Mouse (Mus musculus) megakaryocyte-erythroid progenitor cell, adult 5 weeks (primary cell): Measurements from ENCODE around the gene Olfr828. TPM values are rescaled to one million over a fixed set of nuclear protein-coding genes. Genes with fewer than 3 reads are reported as not detected.

Source experiments
- polyA plus RNA-seq: library from polyadenylated mRNA; stranded (reverse); fragments of >175 nt; gene quantifications from 2 replicates; pipeline ENCODE4 v1.2.3, GENCODE M21; 2012

The Olfr828 gene
- polyA plus RNA-seq: not detected in 2 replicates

DNA sequence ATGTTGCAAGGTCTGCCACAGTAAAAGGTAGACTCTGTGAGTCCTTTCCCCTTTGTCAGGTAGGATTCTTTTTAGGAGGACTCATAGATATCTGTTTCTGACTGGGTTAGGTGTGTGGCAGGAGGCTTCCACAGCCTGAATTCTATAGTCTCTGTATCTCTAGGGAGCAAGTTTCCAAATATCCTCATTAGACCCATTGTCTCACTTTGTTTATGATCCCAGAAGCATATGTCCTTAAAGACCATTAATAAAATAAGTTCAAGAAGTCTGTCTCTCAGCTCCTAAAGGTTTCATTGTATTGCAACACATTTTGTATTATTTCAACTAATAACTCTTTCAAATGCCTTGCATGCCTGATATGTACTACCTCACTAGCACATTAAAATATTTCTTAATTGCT is at the start of gene Olfr828:
Gene Olfr828 (minus strand): TSS at position 101 of the 400 bp plus-strand sequence.

DNA sequence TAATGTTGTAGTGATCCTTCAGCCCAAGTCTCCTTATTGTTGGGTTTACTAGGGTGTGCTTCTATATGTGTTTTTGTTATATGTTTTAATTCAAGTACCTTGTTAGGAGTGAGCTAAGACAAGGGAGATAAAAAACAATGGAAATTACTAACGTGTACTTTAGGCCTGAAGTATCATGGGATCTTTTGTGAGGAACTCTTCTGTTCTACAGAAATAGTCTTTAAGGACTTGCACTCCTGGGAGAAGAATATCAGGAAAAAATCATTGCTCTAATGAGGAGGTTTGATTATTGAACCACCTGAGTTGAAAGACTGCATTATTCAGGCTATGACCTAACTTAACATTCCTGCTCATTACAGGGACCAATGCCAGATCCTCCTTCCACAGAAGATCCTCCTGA is 35.3 kb upstream of the Olfr828 start, which contains the start of gene Olfr829:
Gene Olfr829 (plus strand): TSS at position 301 of the 400 bp plus-strand sequence.

Other genes starting within 250 kb of the Olfr828 start
- gene Muc16, start 145.0 kb downstream of the Olfr828 start, polyA plus RNA-seq: not detected in 2 replicates
- gene Olfr24, start 55.5 kb downstream of the Olfr828 start, polyA plus RNA-seq: not detected in 2 replicates
- not detected in 2 replicates for gene Olfr829, start 35.4 kb upstream of the Olfr828 start, polyA plus RNA-seq
- not detected in 2 replicates for gene Olfr830, start 55.2 kb upstream of the Olfr828 start, polyA plus RNA-seq
- not detected in 2 replicates for gene Olfr832, start 117.6 kb upstream of the Olfr828 start, polyA plus RNA-seq
- gene Olfr834, start 168.5 kb upstream of the Olfr828 start, polyA plus RNA-seq: not detected in 2 replicates
- not detected in 2 replicates for gene Olfr835, start 213.2 kb upstream of the Olfr828 start, polyA plus RNA-seq